Mouse (Mus musculus): Measurements from ENCODE around the gene Ubqln4.

Ubqln4 gene

GRCm38 (mm10) chr3:88592942-88593576 is 39.5 kb downstream of the Ubqln4 start:
- intact Hi-C loops (cut with DNase I): loop anchor here (10.0 kb wide), 1 partner anchor 152 kb away; no protein-coding TSS in a partner anchor

- intact Hi-C loops (cut with DNase I): loop anchor here (10.0 kb wide), 1 partner anchor 151 kb away; no protein-coding TSS in a partner anchor
Observed at GRCm38 (mm10) chr3:88593893-88594580, 40.5 kb downstream of the Ubqln4 start.

GRCm38 (mm10) chr3:88596547-88596946 is 43.0 kb downstream of the Ubqln4 start:
- intact Hi-C loops (cut with DNase I): loop anchor here (10.0 kb wide), 1 partner anchor 148 kb away; no protein-coding TSS in a partner anchor

- intact Hi-C loops (cut with DNase I): loop anchor here (5.0 kb wide), 1 partner anchor 60 kb away; no protein-coding TSS in a partner anchor
Observed at GRCm38 (mm10) chr3:88602466-88602865, 48.9 kb downstream of the Ubqln4 start.

GRCm38 (mm10) chr3:88603714-88604161 is 50.2 kb downstream of the Ubqln4 start:
- intact Hi-C loops (cut with DNase I): loop anchor here (5.0 kb wide), 1 partner anchor 61 kb away; no protein-coding TSS in a partner anchor

- intact Hi-C loops (cut with DNase I): loop anchor here (5.0 kb wide), 1 partner anchor 63 kb away; no protein-coding TSS in a partner anchor
Observed at GRCm38 (mm10) chr3:88604863-88605262, 51.3 kb downstream of the Ubqln4 start.

- intact Hi-C loops (cut with DNase I): loop anchor here (2.0 kb wide), 1 partner anchor 33 kb away; no protein-coding TSS in a partner anchor
Observed at GRCm38 (mm10) chr3:88605666-88606065, 52.1 kb downstream of the Ubqln4 start, which contains the start of gene Arhgef2. Gene Arhgef2 (plus strand): TSS chr3:88605966.

GRCm38 (mm10) chr3:88607065-88607757 is 53.7 kb downstream of the Ubqln4 start:
- intact Hi-C loops (cut with DNase I): loop anchor here (2.0 kb wide), 1 partner anchor 32 kb away; no protein-coding TSS in a partner anchor

GRCm38 (mm10) chr3:88607758-88608138 is 54.2 kb downstream of the Ubqln4 start:
- intact Hi-C loops (cut with DNase I): loop anchor here (2.0 kb wide), 1 partner anchor 31 kb away; no protein-coding TSS in a partner anchor

GRCm38 (mm10) chr3:88609066-88609465 is 55.5 kb downstream of the Ubqln4 start:
- intact Hi-C loops (cut with DNase I): no loop called here

- intact Hi-C loops (cut with DNase I): no loop called here
Observed at GRCm38 (mm10) chr3:88614418-88614817, 60.9 kb downstream of the Ubqln4 start.

- intact Hi-C loops (cut with DNase I): no loop called here
Observed at GRCm38 (mm10) chr3:88615117-88615516, 61.6 kb downstream of the Ubqln4 start.

GRCm38 (mm10) chr3:88615902-88616391 is 62.4 kb downstream of the Ubqln4 start:
- intact Hi-C loops (cut with DNase I): no loop called here

GRCm38 (mm10) chr3:88616951-88617500 is 63.5 kb downstream of the Ubqln4 start:
- intact Hi-C loops (cut with DNase I): no loop called here

GRCm38 (mm10) chr3:88618074-88618871 is 64.7 kb downstream of the Ubqln4 start:
- intact Hi-C loops (cut with DNase I): no loop called here

Small RNA genes within 50 kb of the gene (microRNA-seq; reads per million reads assigned to microRNA genes)
- gene Mir1905: 0 reads per million in 2 experiments

Data from adrenal gland (tissue).